Mouse (Mus musculus) R1 (cell line): ENCODE results near the gene Ly6g6c.

ENCODE experiments used
- DNase-seq: peaks from one replicate; pipeline ENCODE4 v3.0.0-alpha.2; 2018; ENCODE audit warnings: low read depth, low spot score

The Ly6g6c gene

DNA sequence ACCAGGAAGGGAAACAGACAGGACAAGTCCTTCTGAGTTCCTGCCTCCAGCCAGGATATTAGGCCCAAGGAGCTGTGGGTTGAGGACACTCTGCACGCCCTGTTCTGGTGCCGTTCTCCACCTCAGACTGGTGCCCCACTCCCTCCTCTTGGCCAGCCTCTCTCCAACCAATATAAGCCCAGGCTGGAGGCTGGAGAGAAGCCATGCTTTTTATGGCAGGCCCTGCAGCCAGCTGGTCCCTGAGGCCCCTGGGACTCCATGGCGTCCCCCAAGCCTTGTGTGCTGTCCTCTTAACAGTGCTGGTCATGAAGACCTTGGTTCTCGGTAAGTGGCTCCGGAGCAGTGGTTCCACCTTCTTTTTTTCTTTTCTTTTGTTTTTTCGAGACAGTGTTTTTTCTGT is 42.9 kb downstream of the Ly6g6c start, which contains the start of gene Ly6g5c:
TSS of gene Ly6g5c (plus strand) at position 183 of the 400 bp plus-strand sequence.
- no peak for DNase-seq

DNA sequence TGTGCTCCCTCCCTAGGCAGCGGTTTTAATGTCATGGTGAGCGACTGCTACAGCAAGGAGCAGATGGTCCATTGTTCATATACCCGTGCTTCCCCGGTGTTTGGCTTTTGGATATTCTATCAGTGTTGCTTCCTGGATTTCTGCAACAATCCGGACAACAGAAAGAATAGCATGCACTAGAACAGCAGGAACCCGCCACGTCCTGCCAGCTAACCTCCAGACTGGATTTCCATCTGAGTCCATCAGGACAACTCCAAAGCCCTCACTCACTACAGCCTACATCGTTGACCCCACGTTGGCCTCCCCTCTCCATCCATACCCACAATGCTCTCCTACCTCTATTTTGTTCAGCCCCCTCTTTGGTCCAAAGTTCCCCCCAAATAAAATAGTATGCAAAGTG is 46.6 kb downstream of the Ly6g6c start:
- DNase-seq = no peak

DNA sequence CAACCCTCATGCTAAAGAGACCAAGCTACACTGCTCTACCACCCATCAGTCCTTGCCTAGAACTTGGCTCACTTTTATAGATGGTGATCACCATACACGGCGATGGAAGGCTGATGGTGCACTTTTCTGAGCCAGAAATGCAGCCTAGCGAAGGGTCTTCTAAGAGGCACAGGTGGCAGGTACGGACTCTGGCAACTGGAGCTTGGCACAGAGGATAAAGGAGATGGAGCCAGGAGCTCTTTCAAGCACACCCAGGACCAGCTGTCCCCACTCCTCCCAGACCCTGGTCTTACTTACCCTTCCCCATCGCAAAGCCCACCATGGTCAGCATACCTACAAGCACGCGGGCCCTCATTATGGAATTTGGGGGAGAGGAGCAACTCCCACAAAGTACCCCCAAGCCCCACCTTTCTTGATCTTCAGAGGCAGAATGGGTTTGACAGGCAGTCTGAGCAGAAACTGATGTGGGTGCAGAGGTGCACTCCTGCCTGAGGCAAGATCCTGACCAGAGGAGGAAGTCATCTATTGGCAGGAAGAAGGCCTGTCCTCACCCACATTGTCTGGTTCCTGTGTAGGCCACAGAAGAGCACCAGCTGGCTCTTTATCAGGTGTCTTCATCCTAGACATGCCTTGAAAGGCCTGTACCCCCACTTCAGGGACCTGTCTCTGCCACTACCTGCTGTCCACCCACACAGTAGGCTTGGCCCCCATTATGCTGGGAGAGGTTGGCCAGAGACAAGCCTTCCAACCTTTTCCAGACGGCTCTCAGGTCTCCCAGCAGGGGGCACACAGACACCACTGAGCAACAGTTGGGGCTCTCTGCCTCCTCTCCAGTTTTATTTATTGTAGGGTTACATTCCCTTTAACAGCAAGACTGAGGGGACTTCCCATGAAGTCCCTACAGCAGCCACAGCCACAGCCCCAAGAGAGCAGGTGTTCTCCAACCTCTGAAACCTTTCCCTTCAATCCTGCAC is 50.1 kb downstream of the Ly6g6c start, which contains the start of gene Ly6g5b:
TSS of gene Ly6g5b (minus strand) at position 383 of the 974 bp plus-strand sequence.
- DNase-seq = no peak
